In the genomic region with DNA sequence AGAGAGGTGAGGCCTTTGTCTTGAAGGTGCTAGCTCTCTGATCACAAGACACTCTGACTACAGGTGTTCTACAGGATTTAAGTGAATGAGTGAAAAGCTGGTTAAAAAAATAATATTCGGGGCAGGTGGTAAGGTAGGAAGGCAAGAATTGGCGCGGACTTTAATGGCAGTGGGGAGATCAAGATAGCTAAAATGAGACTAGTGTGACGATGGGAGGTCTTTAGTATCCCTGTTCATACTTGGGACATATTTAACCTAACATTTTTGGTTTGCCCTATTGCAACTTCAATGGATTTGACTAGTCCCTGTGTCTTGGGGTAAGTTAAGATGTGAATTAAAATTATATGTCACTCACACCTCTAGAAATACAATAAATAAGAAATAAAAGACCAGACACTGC, we compare ENCODE assay signal across 7 mouse cellular contexts. TPM values are rescaled to one million over a fixed set of nuclear protein-coding genes. Genes with fewer than 3 reads are reported as not detected.
DNase-seq lines count a peak whose midpoint lies in the region; ATAC-seq and TF ChIP-seq lines count a peak whose summit lies in the region.

No protein-coding gene starts in this region.

- no peak for DNase-seq in liver, embryonic 11.5 days (ENCODE audit: low spot score)
- DNase-seq in liver, result no peak
- DNase-seq in adrenal gland, adult 8-10 months, result no peak
- no peak for DNase-seq in frontal cortex, postnatal 36 days (ENCODE audit: low spot score in 2 of 2)

- no peak for ATAC-seq in liver, embryonic 11.5 days (replicated peaks; ENCODE audit: low FRiP score)
- no peak for ATAC-seq in intestine, embryonic 15.5 days
- no peak for ATAC-seq in neural tube, embryonic 13.5 days (ENCODE audit: low read depth)

- 28% methylated on average over 4 of the region's 4 CpGs for WGBS in liver, embryonic 11.5 days
- 25% methylated on average over 4 of the region's 4 CpGs for WGBS in intestine, embryonic 15.5 days
- WGBS in neural tube, embryonic 13.5 days, result 34% methylated on average over 4 of the region's 4 CpGs

- peaks cover 44% of the 10 kb centered on the region for H3K4me1 ChIP-seq in liver, embryonic 11.5 days (replicated peaks; ENCODE audit: control insufficient read depth, insufficient read depth, low read length)
- no peaks in the 10 kb centered on the region for H3K4me1 ChIP-seq in embryonic fibroblast, embryonic 13.5 days (ENCODE audit: control insufficient read depth, insufficient read depth, low read length)
- H3K4me1 ChIP-seq in intestine, embryonic 15.5 days (replicated peaks), result peaks cover 23% of the 10 kb centered on the region
- peaks cover 26% of the 10 kb centered on the region for H3K4me1 ChIP-seq in neural tube, embryonic 13.5 days (replicated peaks)

- H3K27me3 ChIP-seq in liver, embryonic 11.5 days (replicated peaks; ENCODE audit: control insufficient read depth, insufficient read depth, low read length), result no peaks in the 10 kb centered on the region
- H3K27me3 ChIP-seq in intestine, embryonic 15.5 days (replicated peaks), result no peaks in the 10 kb centered on the region
- H3K27me3 ChIP-seq in neural tube, embryonic 13.5 days, result no peaks in the 10 kb centered on the region

- peak overlapping the region; percentile 92 for H3K4me3 ChIP-seq in liver, embryonic 11.5 days (ENCODE audit: low read depth, low read length)
- peak overlapping the region; percentile 60 for H3K4me3 ChIP-seq in embryonic fibroblast, embryonic 13.5 days (ENCODE audit: insufficient read depth, low read length)
- H3K4me3 ChIP-seq in intestine, embryonic 15.5 days (replicated peaks), result peak overlapping the region; percentile 89
- H3K4me3 ChIP-seq in neural tube, embryonic 13.5 days, result peak overlapping the region; percentile 65

- peak overlapping the region; percentile 64 for H3K9ac ChIP-seq in liver, embryonic 11.5 days (ENCODE audit: low read depth, low read length)
- H3K9ac ChIP-seq in intestine, embryonic 15.5 days, result peak overlapping the region; percentile 29; the same call in 1 of the 2 replicates
- H3K9ac ChIP-seq in neural tube, embryonic 13.5 days, result peak overlapping the region; percentile 71

- H3K9me3 ChIP-seq in liver, embryonic 11.5 days (ENCODE audit: control insufficient read depth, low read length), result no peaks in the 10 kb centered on the region
- no peaks in the 10 kb centered on the region for H3K9me3 ChIP-seq in intestine, embryonic 15.5 days
- H3K9me3 ChIP-seq in neural tube, embryonic 13.5 days, result no peaks in the 10 kb centered on the region

- peaks cover 10% of the 10 kb centered on the region for H3K36me3 ChIP-seq in liver, embryonic 11.5 days (ENCODE audit: control insufficient read depth, insufficient read depth, low read length)
- peaks cover 12% of the 10 kb centered on the region for H3K36me3 ChIP-seq in intestine, embryonic 15.5 days
- peaks cover 14% of the 10 kb centered on the region for H3K36me3 ChIP-seq in neural tube, embryonic 13.5 days

- H3K27ac ChIP-seq in liver, embryonic 11.5 days (ENCODE audit: low read depth, low read length), result peak overlapping the region; percentile 62
- H3K27ac ChIP-seq in embryonic fibroblast, embryonic 13.5 days (ENCODE audit: insufficient read depth, low read length), result no peak overlapping the region
- H3K27ac ChIP-seq in intestine, embryonic 15.5 days, result no peak overlapping the region
- H3K27ac ChIP-seq in neural tube, embryonic 13.5 days (replicated peaks), result peak overlapping the region; percentile 71

- peak overlapping the region; percentile 78 for H3K4me2 ChIP-seq in liver, embryonic 11.5 days
- peak overlapping the region; percentile 52 for H3K4me2 ChIP-seq in intestine, embryonic 15.5 days (replicated peaks)
- H3K4me2 ChIP-seq in neural tube, embryonic 13.5 days, result peak overlapping the region; percentile 57

- no peak for TF ChIP-seq CTCF in embryonic fibroblast, embryonic 13.5 days (IDR thresholded peaks at IDR 0.05; ENCODE audit: borderline replicate concordance, insufficient read depth, low read length)

- no peak for TF ChIP-seq POLR2A in embryonic fibroblast, embryonic 13.5 days (IDR thresholded peaks at IDR 0.05; ENCODE audit: low read depth, low read length)

RNA-seq across cellular contexts. Expression of a gene that starts 0.8 kb away (rescaled TPM):
- polyA plus RNA-seq in liver, embryonic 11.5 days (2014; fragmentation: Nextera tagmentation; extraction: Ambion mirVana), result 92.2 and 97.9 TPM in 2 replicates
- polyA plus RNA-seq in embryonic fibroblast, embryonic 13.5 days (2011; ENCODE audit: insufficient read length, low read depth, missing spikeins), result 61.5 and 62.8 TPM in 2 replicates
- 98.5 and 118 TPM in 2 replicates for polyA plus RNA-seq in intestine, embryonic 15.5 days (2015; fragmentation: Nextera tagmentation; extraction: Ambion mirVana)
- 68.7 and 68.8 TPM in 2 replicates for polyA plus RNA-seq in neural tube, embryonic 13.5 days (2015; fragmentation: Nextera tagmentation; extraction: Ambion mirVana)
- 100 to 1,000 TPM; 115 to 136 (median 123) TPM for total RNA-seq in adrenal gland, adult 8-10 months (2022)

RNA-seq across cellular contexts. Expression of a gene that starts 3.0 kb away (rescaled TPM):
- polyA plus RNA-seq in liver, embryonic 11.5 days (2014; fragmentation: Nextera tagmentation; extraction: Ambion mirVana), result 4.5 and 4.6 TPM in 2 replicates
- not detected in 2 replicates for polyA plus RNA-seq in embryonic fibroblast, embryonic 13.5 days (2011; ENCODE audit: insufficient read length, low read depth, missing spikeins)
- polyA plus RNA-seq in intestine, embryonic 15.5 days (2015; fragmentation: Nextera tagmentation; extraction: Ambion mirVana), result 1.0 and 1.1 TPM in 2 replicates
- 0.36 and 0.64 TPM in 2 replicates for polyA plus RNA-seq in neural tube, embryonic 13.5 days (2015; fragmentation: Nextera tagmentation; extraction: Ambion mirVana)
- 1 to 10 TPM in 2 of 4 experiments, under 1 TPM in 2; 0.56 to 1.7 (median 0.92) TPM for total RNA-seq in adrenal gland, adult 8-10 months (2022)

RNA-seq across cellular contexts. Expression of a gene that starts 14.5 kb away (rescaled TPM):
- 0.12 TPM in 1 of 2 replicates, not detected in the other for polyA plus RNA-seq in liver, embryonic 11.5 days (2014; fragmentation: Nextera tagmentation; extraction: Ambion mirVana)
- polyA plus RNA-seq in embryonic fibroblast, embryonic 13.5 days (2011; ENCODE audit: insufficient read length, low read depth, missing spikeins), result 4.4 and 4.5 TPM in 2 replicates
- 1.7 TPM in 2 replicates for polyA plus RNA-seq in intestine, embryonic 15.5 days (2015; fragmentation: Nextera tagmentation; extraction: Ambion mirVana)
- polyA plus RNA-seq in neural tube, embryonic 13.5 days (2015; fragmentation: Nextera tagmentation; extraction: Ambion mirVana), result 52.7 and 56.1 TPM in 2 replicates
- 1 to 10 TPM in 3 of 4 experiments, under 1 TPM in 1; 0.17 to 2.5 (median 1.7) TPM for total RNA-seq in adrenal gland, adult 8-10 months (2022)

RNA-seq across cellular contexts. Expression of a gene that starts 27.1 kb away (rescaled TPM):
- 10.1 and 11.3 TPM in 2 replicates for polyA plus RNA-seq in liver, embryonic 11.5 days (2014; fragmentation: Nextera tagmentation; extraction: Ambion mirVana)
- polyA plus RNA-seq in embryonic fibroblast, embryonic 13.5 days (2011; ENCODE audit: insufficient read length, low read depth, missing spikeins), result 0.83 TPM in 1 of 2 replicates, not detected in the other
- 0.92 and 0.97 TPM in 2 replicates for polyA plus RNA-seq in intestine, embryonic 15.5 days (2015; fragmentation: Nextera tagmentation; extraction: Ambion mirVana)
- polyA plus RNA-seq in neural tube, embryonic 13.5 days (2015; fragmentation: Nextera tagmentation; extraction: Ambion mirVana), result 1.3 and 1.9 TPM in 2 replicates
- 1 to 10 TPM in 3 of 4 experiments, under 1 TPM in 1; 0.70 to 2.2 (median 1.6) TPM for total RNA-seq in adrenal gland, adult 8-10 months (2022)

RNA-seq across cellular contexts. Expression of a gene that starts 41.5 kb away (rescaled TPM):
- polyA plus RNA-seq in liver, embryonic 11.5 days (2014; fragmentation: Nextera tagmentation; extraction: Ambion mirVana), result 15.4 and 21.4 TPM in 2 replicates
- 64.3 and 84.8 TPM in 2 replicates for polyA plus RNA-seq in embryonic fibroblast, embryonic 13.5 days (2011; ENCODE audit: insufficient read length, low read depth, missing spikeins)
- 52.8 and 56.0 TPM in 2 replicates for polyA plus RNA-seq in intestine, embryonic 15.5 days (2015; fragmentation: Nextera tagmentation; extraction: Ambion mirVana)
- 27.1 and 27.9 TPM in 2 replicates for polyA plus RNA-seq in neural tube, embryonic 13.5 days (2015; fragmentation: Nextera tagmentation; extraction: Ambion mirVana)
- 100 to 1,000 TPM; 113 to 191 (median 144) TPM for total RNA-seq in adrenal gland, adult 8-10 months (2022)

Comparison
In these comparisons a context has a peak if more than half of its experiments do, and no peak if none do; other contexts are left out.
1. H3K27ac ChIP-seq: peak in liver, embryonic 11.5 days (single experiment) and neural tube, embryonic 13.5 days (single experiment); none in embryonic fibroblast, embryonic 13.5 days (single experiment) and intestine, embryonic 15.5 days (single experiment).
2. Peak in every context shown above with its lines, with median percentiles within 50 percentile points of each other: H3K4me2 ChIP-seq, H3K4me3 ChIP-seq and H3K9ac ChIP-seq.